Mouse (Mus musculus): ENCODE data around the gene Dmrtc1c2. TPM values are rescaled to one million over a fixed set of nuclear protein-coding genes. Genes with fewer than 3 reads are reported as not detected.

The Dmrtc1c2 gene
- not detected in 2 replicates for polyA plus RNA-seq (2021; fragmentation: Nextera tagmentation)
- long read RNA-seq, experiment 1 = 0 reads
- long read RNA-seq, experiment 2 = 0 reads

DNA sequence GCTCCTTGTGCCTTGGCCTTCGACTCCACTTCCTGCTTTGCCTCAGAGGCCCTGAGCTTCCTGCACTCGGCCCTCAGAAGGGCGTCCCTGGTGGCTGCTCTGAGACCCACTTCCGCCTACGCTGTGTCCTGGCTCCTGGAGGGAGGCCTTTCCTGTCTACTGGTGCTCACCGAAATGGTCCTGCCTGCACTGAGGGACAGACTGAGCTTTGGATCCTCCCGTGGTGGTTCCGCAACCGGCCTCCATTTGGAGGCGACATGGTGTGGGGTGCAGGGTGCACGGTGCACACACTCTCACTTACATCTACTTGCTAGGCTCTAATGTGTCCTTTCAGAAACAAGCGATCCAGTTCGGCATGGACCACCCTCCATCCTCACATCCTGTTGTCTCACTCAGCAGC, at the start of gene Dmrtc1c2:
TSS of gene Dmrtc1c2 (minus strand) at position 101 of the 400 bp plus-strand sequence.

DNA sequence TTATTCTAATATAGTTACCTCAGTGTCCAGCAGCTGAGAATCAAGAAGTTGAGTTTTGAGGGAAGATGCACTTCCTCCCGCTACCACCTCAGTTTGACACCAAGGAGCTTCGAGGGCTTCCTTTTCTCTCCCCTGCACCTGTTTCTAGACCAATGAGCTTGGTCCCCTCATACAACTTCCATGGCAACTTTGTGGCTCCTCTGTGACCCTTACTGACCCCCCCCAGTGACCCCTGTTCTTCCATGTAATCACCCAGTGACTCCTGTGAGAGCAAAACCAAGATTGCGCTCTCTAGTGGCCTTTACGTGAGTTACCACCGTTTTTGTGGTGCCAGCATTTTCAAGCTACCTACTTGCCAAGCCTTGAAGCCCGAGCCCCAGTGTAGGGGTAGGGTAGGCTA, 13.5 kb upstream of the Dmrtc1c2 start, which contains the start of gene 1700031F05Rik:
TSS of gene 1700031F05Rik (minus strand) at position 101 of the 400 bp plus-strand sequence.

DNA sequence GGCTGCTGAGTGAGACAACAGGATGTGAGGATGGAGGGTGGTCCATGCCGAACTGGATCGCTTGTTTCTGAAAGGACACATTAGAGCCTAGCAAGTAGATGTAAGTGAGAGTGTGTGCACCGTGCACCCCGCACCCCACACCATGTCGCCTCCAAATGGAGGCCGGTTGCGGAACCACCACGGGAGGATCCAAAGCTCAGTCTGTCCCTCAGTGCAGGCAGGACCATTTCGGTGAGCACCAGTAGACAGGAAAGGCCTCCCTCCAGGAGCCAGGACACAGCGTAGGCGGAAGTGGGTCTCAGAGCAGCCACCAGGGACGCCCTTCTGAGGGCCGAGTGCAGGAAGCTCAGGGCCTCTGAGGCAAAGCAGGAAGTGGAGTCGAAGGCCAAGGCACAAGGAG, 51.8 kb downstream of the Dmrtc1c2 start, which contains the start of gene Dmrtc1c1:
TSS of gene Dmrtc1c1 (plus strand) at position 301 of the 400 bp plus-strand sequence.

Other genes starting within 250 kb of the Dmrtc1c2 start
- gene Phka1, start 210.4 kb downstream of the Dmrtc1c2 start, polyA plus RNA-seq (2021; fragmentation: Nextera tagmentation) = 2.6 and 3.2 TPM in 2 replicates
- not detected in 2 replicates for gene Gm3880, start 167.6 kb downstream of the Dmrtc1c2 start, polyA plus RNA-seq (2021; fragmentation: Nextera tagmentation)
- gene Gm9112, start 147.0 kb downstream of the Dmrtc1c2 start, polyA plus RNA-seq (2021; fragmentation: Nextera tagmentation) = not detected in 2 replicates
- not detected in 2 replicates for gene Dmrtc1b, start 146.8 kb downstream of the Dmrtc1c2 start, polyA plus RNA-seq (2021; fragmentation: Nextera tagmentation)
- not detected in 2 replicates for gene Dmrtc1c1, start 51.7 kb downstream of the Dmrtc1c2 start, polyA plus RNA-seq (2021; fragmentation: Nextera tagmentation)
- gene 1700031F05Rik, start 13.4 kb upstream of the Dmrtc1c2 start, polyA plus RNA-seq (2021; fragmentation: Nextera tagmentation) = not detected in 2 replicates
- gene Dmrtc1a, start 54.1 kb upstream of the Dmrtc1c2 start, polyA plus RNA-seq (2021; fragmentation: Nextera tagmentation) = 9.0 and 10.1 TPM in 2 replicates
- gene 1700011M02Rik, start 54.3 kb upstream of the Dmrtc1c2 start, polyA plus RNA-seq (2021; fragmentation: Nextera tagmentation) = not detected in 2 replicates
- gene 1700018G05Rik, start 73.8 kb upstream of the Dmrtc1c2 start, polyA plus RNA-seq (2021; fragmentation: Nextera tagmentation) = not detected in 2 replicates